Mouse (Mus musculus): Measurements from ENCODE around the gene Tyrobp.

Gene Tyrobp

GRCm38 (mm10) chr7:30463568-30463967, 50.0 kb downstream of the Tyrobp start:
- DNase-seq (ENCODE audit: low read depth) = no peak

- DNase-seq (ENCODE audit: low read depth) = no peak
Observed at GRCm38 (mm10) chr7:30463996-30464395, 50.4 kb downstream of the Tyrobp start.

- DNase-seq (ENCODE audit: low read depth) = no peak
Observed at GRCm38 (mm10) chr7:30464816-30465300, 51.3 kb downstream of the Tyrobp start.
